Mouse (Mus musculus) MN1 (cell line): Measurements from ENCODE around the gene Kif14.
"Not testable (repeated sequence)": the region's sequence is repeated elsewhere in the genome, so short reads cannot be mapped to it uniquely, and the experiment has no call there.

Experiments
- DNase-seq: peaks from one replicate; pipeline ENCODE4 v3.0.0-alpha.2; 2016; ENCODE audit warnings: low spot score

Kif14 gene

GRCm38 (mm10) chr1:136556643-136557042, 90.5 kb downstream of the Kif14 start:
- DNase-seq: not testable (repeated sequence)

GRCm38 (mm10) chr1:136557436-136557835, 91.3 kb downstream of the Kif14 start:
- DNase-seq: no peak

GRCm38 (mm10) chr1:136558762-136559161, 92.6 kb downstream of the Kif14 start:
- DNase-seq: no peak

GRCm38 (mm10) chr1:136559284-136559683, 93.1 kb downstream of the Kif14 start:
- DNase-seq: no peak

GRCm38 (mm10) chr1:136559774-136560173, 93.6 kb downstream of the Kif14 start:
- DNase-seq: no peak

- no peak for DNase-seq
Measured at GRCm38 (mm10) chr1:136561823-136562222, 95.7 kb downstream of the Kif14 start.

GRCm38 (mm10) chr1:136563149-136563548, 97.0 kb downstream of the Kif14 start:
- DNase-seq: no peak

- DNase-seq: no peak
Measured at GRCm38 (mm10) chr1:136564963-136565362, 98.8 kb downstream of the Kif14 start.

GRCm38 (mm10) chr1:136566386-136566785, 100.2 kb downstream of the Kif14 start:
- no peak for DNase-seq

GRCm38 (mm10) chr1:136567641-136568040, 101.5 kb downstream of the Kif14 start:
- DNase-seq: no peak

GRCm38 (mm10) chr1:136568738-136569194, 102.6 kb downstream of the Kif14 start:
- no peak for DNase-seq

- no peak for DNase-seq
Measured at GRCm38 (mm10) chr1:136569206-136569605, 103.1 kb downstream of the Kif14 start.

- DNase-seq: no peak
Measured at GRCm38 (mm10) chr1:136569626-136570297, 103.6 kb downstream of the Kif14 start.

- DNase-seq: no peak
Measured at GRCm38 (mm10) chr1:136570298-136570653, 104.1 kb downstream of the Kif14 start.

- no peak for DNase-seq
Measured at GRCm38 (mm10) chr1:136570976-136571375, 104.8 kb downstream of the Kif14 start.

- DNase-seq: no peak
Measured at GRCm38 (mm10) chr1:136571530-136571929, 105.4 kb downstream of the Kif14 start.

- DNase-seq: peak; percentile 49
Measured at GRCm38 (mm10) chr1:136577890-136578663, 111.9 kb downstream of the Kif14 start.

- no peak for DNase-seq
Measured at GRCm38 (mm10) chr1:136579360-136579759, 113.2 kb downstream of the Kif14 start.

GRCm38 (mm10) chr1:136580266-136580665, 114.1 kb downstream of the Kif14 start:
- DNase-seq: no peak
